Mouse (Mus musculus) layer of hippocampus, adult 2 months (tissue): ENCODE results near the gene Gfi1b. TPM values are rescaled to one million over a fixed set of nuclear protein-coding genes. Genes with fewer than 3 reads are reported as not detected.
A peak's percentile ranks its signal among the peaks of the same experiment; 100 is the strongest.

Experiments
- DNase-seq, 2 experiments: peaks; one replicate each; pipeline ENCODE4 v3.0.0; 2022; ENCODE audit warnings: low spot score in 2 of 2
- H3K27ac ChIP-seq: fragments of 200-600 bp; 2 replicates; pipeline ENCODE4 v1.8.1; 2022
- H3K4me3 ChIP-seq: fragments of 200-600 bp; 2 replicates; pipeline ENCODE4 v1.8.1; 2022; ENCODE audit warnings: mild to moderate bottlenecking
- CTCF ChIP-seq: fragments of 200-600 bp; conservative IDR thresholded peaks from 2 replicates; pipeline ENCODE4 v1.8.1; 2022; ENCODE audit warnings: antibody characterized with exemption, mild to moderate bottlenecking, moderate library complexity
- total RNA-seq, 2 experiments: library from RNA; stranded (reverse); gene quantifications; 2 replicates each; pipeline ENCODE4 v1.2.3; 2021

The Gfi1b gene
- total RNA-seq, 2 experiments from 2014 or later: not detected

GRCm38 (mm10) chr2:28638352-28638751 lies 16.6 kb upstream of the Gfi1b start:
- no peak for TF ChIP-seq CTCF
- H3K27ac ChIP-seq: no peak overlapping the region
- no peak overlapping the region for H3K4me3 ChIP-seq
- no peak for DNase-seq

- Histone ChIP-seq H3K27ac (no peak overlapping the region), H3K4me3 (no peak overlapping the region)
- TF ChIP-seq CTCF: no peak
- no peak for DNase-seq
Observed at GRCm38 (mm10) chr2:28637106-28637845, 15.5 kb upstream of the Gfi1b start.

GRCm38 (mm10) chr2:28635199-28635598 lies 13.4 kb upstream of the Gfi1b start:
- TF ChIP-seq CTCF: no peak
- Histone ChIP-seq H3K4me3 (no peak overlapping the region), H3K27ac (no peak overlapping the region)
- no peak for DNase-seq

GRCm38 (mm10) chr2:28633136-28633535 lies 11.4 kb upstream of the Gfi1b start:
- Histone ChIP-seq H3K4me3 (no peak overlapping the region), H3K27ac (no peak overlapping the region)
- DNase-seq: no peak
- peak; percentile 25; the same call in 1 of the 2 replicates for TF ChIP-seq CTCF

GRCm38 (mm10) chr2:28632626-28633025 lies 10.8 kb upstream of the Gfi1b start:
- Histone ChIP-seq H3K27ac (no peak overlapping the region), H3K4me3 (no peak overlapping the region)
- DNase-seq: no peak
- TF ChIP-seq CTCF: no peak

GRCm38 (mm10) chr2:28629911-28630381 lies 8.2 kb upstream of the Gfi1b start:
- no peak for TF ChIP-seq CTCF
- DNase-seq: no peak
- no peak overlapping the region for H3K4me3 ChIP-seq
- no peak overlapping the region for H3K27ac ChIP-seq

- Histone ChIP-seq H3K27ac (no peak overlapping the region), H3K4me3 (no peak overlapping the region)
- peak; percentile 73 for TF ChIP-seq CTCF
- no peak for DNase-seq
Observed at GRCm38 (mm10) chr2:28628053-28628452, 6.3 kb upstream of the Gfi1b start.

GRCm38 (mm10) chr2:28626038-28626437 lies 4.3 kb upstream of the Gfi1b start:
- no peak overlapping the region for H3K4me3 ChIP-seq
- no peak overlapping the region for H3K27ac ChIP-seq
- no peak for DNase-seq
- TF ChIP-seq CTCF: no peak

- DNase-seq: no peak
- peak; percentile 45 for TF ChIP-seq CTCF
Observed at GRCm38 (mm10) chr2:28624870-28625269, 3.1 kb upstream of the Gfi1b start.

GRCm38 (mm10) chr2:28622521-28623124 lies 841 bp upstream of the Gfi1b start:
- DNase-seq: peak in 1 of 2 experiments; percentile 32
- TF ChIP-seq CTCF: peak; percentile 89
- H3K4me3 ChIP-seq: no peak overlapping the region
- no peak overlapping the region for H3K27ac ChIP-seq

More at GRCm38 (mm10) chr2:28624870-28625269, 3.1 kb upstream of the Gfi1b start:
- Histone ChIP-seq H3K27ac (no peak overlapping the region), H3K4me3 (no peak overlapping the region)

GRCm38 (mm10) chr2:28621111-28621510 lies 671 bp downstream of the Gfi1b start:
- Histone ChIP-seq H3K27ac (no peak overlapping the region), H3K4me3 (no peak overlapping the region)
- no peak for DNase-seq
- no peak for TF ChIP-seq CTCF

- no peak for DNase-seq
- H3K27ac ChIP-seq: no peak overlapping the region
- no peak for TF ChIP-seq CTCF
- H3K4me3 ChIP-seq: no peak overlapping the region
Observed at GRCm38 (mm10) chr2:28620522-28620921, 1.3 kb downstream of the Gfi1b start.

- TF ChIP-seq CTCF: no peak
- Histone ChIP-seq H3K27ac (no peak overlapping the region), H3K4me3 (no peak overlapping the region)
- DNase-seq: no peak
Observed at GRCm38 (mm10) chr2:28619369-28619768, 2.4 kb downstream of the Gfi1b start.
